Mouse (Mus musculus) thymus, adult 2 months (tissue): ENCODE measurements around the gene Esyt1.

ENCODE experiments used
- CTCF ChIP-seq: fragments of 200-500 bp; IDR thresholded peaks from 2 replicates; pipeline ENCODE4 v1.5.1; 2012; ENCODE audit warnings: mild to moderate bottlenecking, control low read depth, low read length, moderate library complexity, borderline replicate concordance; ENCODE audit not compliant: control insufficient read depth, poor library complexity, insufficient read depth; ENCODE audit errors: extremely low read depth
- POLR2A ChIP-seq: fragments of 200-500 bp; IDR thresholded peaks from 2 replicates; pipeline ENCODE4 v1.6.1; 2012; ENCODE audit warnings: mild to moderate bottlenecking, low read length, control low read depth, moderate library complexity; ENCODE audit not compliant: control insufficient read depth, poor library complexity, insufficient read depth; ENCODE audit errors: extremely low read depth

DNA sequence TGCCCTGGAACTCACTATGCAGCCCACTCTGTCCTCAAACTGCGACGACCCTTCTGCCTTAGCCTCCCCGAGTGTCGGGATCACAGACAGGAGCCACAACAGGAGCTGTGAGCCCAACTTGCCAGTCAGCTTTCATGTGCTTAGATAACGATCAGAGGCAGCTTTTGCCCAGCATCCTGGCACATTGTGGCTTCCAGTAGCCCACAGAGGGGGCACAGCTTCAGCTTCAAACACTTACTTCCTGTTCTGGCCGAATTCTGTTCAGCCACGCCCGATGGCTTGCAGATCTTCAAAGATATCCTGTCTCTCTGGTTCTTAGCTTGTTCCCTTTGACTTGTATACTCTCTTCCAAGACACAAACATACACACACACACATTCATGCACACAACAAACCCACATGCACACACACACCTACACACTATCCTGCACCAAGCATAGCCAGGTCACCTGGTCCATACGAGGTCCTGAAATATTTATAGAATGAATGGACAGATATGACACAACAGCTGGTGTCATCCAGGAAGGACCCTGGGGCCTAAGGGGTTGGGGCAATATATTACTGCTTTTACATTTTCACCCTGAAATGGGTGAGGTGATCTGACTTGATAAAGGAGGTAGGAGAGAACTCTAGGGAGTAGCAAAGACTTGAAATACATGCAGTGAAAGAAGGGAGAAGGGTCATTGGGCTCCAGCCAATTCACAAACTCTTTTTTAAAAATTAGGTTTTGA is 20.9 kb downstream of the Esyt1 start:
- TF ChIP-seq CTCF (no peak), POLR2A (no peak)
